Mouse (Mus musculus): ENCODE results near the gene Icosl. TPM values are rescaled to one million over a fixed set of nuclear protein-coding genes. Genes with fewer than 3 reads are reported as not detected.

Icosl gene
- total and polyA plus RNA-seq, 3 experiments: 0.64 to 1.5 (median 1.3) TPM

GRCm38 (mm10) chr10:78078276-78078675, 9.2 kb downstream of the Icosl start:
- peaks cover 6% of the 10 kb centered on the region for H3K27me3 ChIP-seq (replicated peaks)
- no peak overlapping the region for H3K27ac ChIP-seq (ENCODE audit: insufficient read depth, low read depth)
- H3K79me2 ChIP-seq (replicated peaks; ENCODE audit: control insufficient read depth, extremely low read depth, insufficient read depth, poor library complexity, severe bottlenecking): no peaks in the 10 kb centered on the region
- H3K9me3 ChIP-seq (replicated peaks; ENCODE audit: low read length): peaks cover 4% of the 10 kb centered on the region
- H3K9ac ChIP-seq (ENCODE audit: insufficient read depth, low read depth): no peak overlapping the region
- TF ChIP-seq E2F4 (IDR thresholded peaks at IDR 0.05; ENCODE audit: insufficient replicate concordance, low read depth, low read length) (no peak), USF2 (conservative IDR thresholded peaks at IDR 0.05; ENCODE audit: low read depth, low read length) (no peak), MEF2A (IDR thresholded peaks at IDR 0.05; ENCODE audit: borderline replicate concordance, low read depth, low read length) (no peak), ELF1 (IDR thresholded peaks at IDR 0.05; ENCODE audit: low read depth, low read length) (no peak), SIN3A (IDR thresholded peaks at IDR 0.05; ENCODE audit: low read length) (no peak), POLR2A (IDR thresholded peaks at IDR 0.05; ENCODE audit: low read depth, low read length) (no peak), ETS1 (conservative IDR thresholded peaks at IDR 0.05; ENCODE audit: low read depth, low read length) (no peak), PAX5 (IDR thresholded peaks at IDR 0.05; ENCODE audit: low read length) (no peak), USF1 (IDR thresholded peaks at IDR 0.05; ENCODE audit: low read depth, low read length) (no peak), POLR2AphosphoS2 (IDR thresholded peaks at IDR 0.05; ENCODE audit: low read depth, low read length) (no peak), MAZ (IDR thresholded peaks at IDR 0.05; ENCODE audit: low read depth, low read length) (no peak), SMC3 (IDR thresholded peaks at IDR 0.05; ENCODE audit: low read depth, low read length) (no peak), IRF4 (IDR thresholded peaks at IDR 0.05; ENCODE audit: low read depth, low read length) (no peak), CTCF (conservative IDR thresholded peaks at IDR 0.05 in 1 of 2, IDR thresholded peaks at IDR 0.05 in 1 of 2; ENCODE audit: low read depth in 2 of 2, low read length in 2 of 2) (no peak), MXI1 (IDR thresholded peaks at IDR 0.05; ENCODE audit: low read depth, low read length) (no peak), RCOR1 (conservative IDR thresholded peaks at IDR 0.05; ENCODE audit: low read depth, low read length) (no peak), TBP (conservative IDR thresholded peaks at IDR 0.05; ENCODE audit: low read depth, low read length) (no peak), HCFC1 (IDR thresholded peaks at IDR 0.05; ENCODE audit: low read depth, low read length) (no peak), KAT2A (IDR thresholded peaks at IDR 0.05; ENCODE audit: insufficient replicate concordance, low read length) (no peak), JUND (conservative IDR thresholded peaks at IDR 0.05; ENCODE audit: low read depth, low read length) (no peak)
- no peak overlapping the region for H3K4me3 ChIP-seq (replicated peaks in 1 of 3; ENCODE audit: low read depth in 2 of 3, low read length in 2 of 3, poor library complexity in 1 of 3)
- DNase-seq (ENCODE audit: extremely low read depth): no peak
- dilution Hi-C loops (cut with MboI; ENCODE audit: extremely low pct_ligation_motif_present, extremely low pct_unique_long_range_greater_than_20kb, low sequenced_read_pairs) (no loop called here), in situ Hi-C loops (cut with MboI; ENCODE audit: low pct_ligation_motif_present, low pct_unique_long_range_greater_than_20kb, low sequenced_read_pairs) (no loop called here)
- H3K4me1 ChIP-seq (ENCODE audit: control insufficient read depth in 1 of 2, insufficient read depth in 2 of 2): peaks cover 13 to 18% of the 10 kb centered on the region in 2 experiments
- no peak overlapping the region for H3K4me2 ChIP-seq (ENCODE audit: insufficient read depth, low read depth, poor library complexity, severe bottlenecking)
- H3K36me3 ChIP-seq (replicated peaks in 1 of 2; ENCODE audit: control insufficient read depth in 1 of 2, insufficient read depth in 1 of 2, low read length in 1 of 2): peaks cover 0 to 45% of the 10 kb centered on the region in 2 experiments

- H3K27me3 ChIP-seq (replicated peaks): peaks cover 6% of the 10 kb centered on the region
- H3K4me3 ChIP-seq (replicated peaks in 1 of 3; ENCODE audit: low read depth in 2 of 3, low read length in 2 of 3, poor library complexity in 1 of 3): no peak overlapping the region
- H3K9ac ChIP-seq (ENCODE audit: insufficient read depth, low read depth): no peak overlapping the region
- no peaks in the 10 kb centered on the region for H3K79me2 ChIP-seq (replicated peaks; ENCODE audit: control insufficient read depth, extremely low read depth, insufficient read depth, poor library complexity, severe bottlenecking)
- no peak for DNase-seq (ENCODE audit: extremely low read depth)
- TF ChIP-seq MAX (IDR thresholded peaks at IDR 0.05; ENCODE audit: low read length) (no peak), RCOR1 (conservative IDR thresholded peaks at IDR 0.05; ENCODE audit: low read depth, low read length) (no peak)
- dilution Hi-C loops (cut with MboI; ENCODE audit: extremely low pct_ligation_motif_present, extremely low pct_unique_long_range_greater_than_20kb, low sequenced_read_pairs): no loop called here
- H3K9me3 ChIP-seq (replicated peaks; ENCODE audit: low read length): peaks cover 4% of the 10 kb centered on the region
- H3K36me3 ChIP-seq (replicated peaks in 1 of 2; ENCODE audit: control insufficient read depth in 1 of 2, insufficient read depth in 1 of 2, low read length in 1 of 2): peaks cover 0 to 31% of the 10 kb centered on the region in 2 experiments
- in situ Hi-C loops (cut with MboI; ENCODE audit: low pct_ligation_motif_present, low pct_unique_long_range_greater_than_20kb, low sequenced_read_pairs): no loop called here
- peaks cover under 1 to 5% of the 10 kb centered on the region in 2 experiments; a peak in 2 of 4 replicates for H3K4me1 ChIP-seq (ENCODE audit: control insufficient read depth in 1 of 2, insufficient read depth in 2 of 2)
- no peak overlapping the region for H3K4me2 ChIP-seq (ENCODE audit: insufficient read depth, low read depth, poor library complexity, severe bottlenecking)
- H3K27ac ChIP-seq (ENCODE audit: insufficient read depth, low read depth): no peak overlapping the region
Observed at GRCm38 (mm10) chr10:78079955-78080591, 11.0 kb downstream of the Icosl start.

All from CH12.LX (cell line).